21 mouse cellular contexts compared by ENCODE assay signal in genomic region chr5:90030737-90031136, GRCm38 (mm10).
DNase-seq lines count a peak whose midpoint lies in the region; ATAC-seq lines count a peak whose summit lies in the region.
"Had no signal": no experiment of that assay in that cellular context is flagged by ENCODE, and none has a peak within 500 bp of the region (broad histone marks: within the 10 kb centered on the region; RNA-seq: fewer than 3 reads in every experiment).

No protein-coding gene starts in this region.

- no peak for DNase-seq in kidney, postnatal 10 days
- DNase-seq in retina, embryonic 14.5 days (ENCODE audit: low spot score): peak; percentile 5
- DNase-seq in retina, postnatal 1 day: no peak
- DNase-seq in left cerebral cortex, postnatal 10 days (ENCODE audit: extremely low spot score in 1 of 2, low spot score in 2 of 2): no peak
- DNase-seq: adrenal gland, postnatal 10 days; cerebellum, adult 11 months; cerebellum, adult 8-10 months; cerebellum, postnatal 14 days; embryo, embryonic 11 days; gastrocnemius, postnatal 36 days; heart, adult 18-20 months; heart, postnatal 10 days; heart, postnatal 4 days had no signal

- 56% methylated on average over 2 of the region's 2 CpGs for WGBS in kidney, embryonic 15.5 days
- WGBS in liver, embryonic 16.5 days (ENCODE audit: insufficient replicate concordance): 48% methylated on average over 2 of the region's 2 CpGs

- H3K27me3 ChIP-seq in kidney, embryonic 15.5 days: peaks cover 6% of the 10 kb centered on the region; the same call in 1 of the 2 replicates
- H3K27me3 ChIP-seq in liver, embryonic 16.5 days (ENCODE audit: control insufficient read depth, insufficient read depth, low read depth, low read length): no peaks in the 10 kb centered on the region
- H3K27me3 ChIP-seq: embryonic facial prominence, embryonic 15.5 days had no signal

- peak; percentile 49; the same call in 1 of the 2 replicates for ATAC-seq in kidney, embryonic 15.5 days (replicated peaks; ENCODE audit: low FRiP score)
- ATAC-seq in liver, embryonic 16.5 days (ENCODE audit: low read depth): peak; percentile 51
- ATAC-seq in inflammation-experienced regulatory T-cells, adult 6 months: no peak
- ATAC-seq: forebrain, embryonic 14.5 days had no signal

- H3K9me3 ChIP-seq in kidney, embryonic 15.5 days (replicated peaks): no peaks in the 10 kb centered on the region
- H3K9me3 ChIP-seq in liver, embryonic 16.5 days (replicated peaks; ENCODE audit: control insufficient read depth, low read length): no peaks in the 10 kb centered on the region
- H3K9me3 ChIP-seq: embryonic facial prominence, embryonic 15.5 days; forebrain, embryonic 10.5 days; heart, embryonic 10.5 days had no signal

- H3K4me3 ChIP-seq in kidney, embryonic 15.5 days (replicated peaks): no peak overlapping the region
- H3K4me3 ChIP-seq in liver, embryonic 16.5 days (ENCODE audit: low read depth, low read length): no peak overlapping the region
- H3K4me3 ChIP-seq: embryonic facial prominence, embryonic 15.5 days; erythroblast, embryonic 14.5 days; forebrain, embryonic 10.5 days; heart, embryonic 10.5 days had no signal

- no peaks in the 10 kb centered on the region for H3K36me3 ChIP-seq in kidney, embryonic 15.5 days
- H3K36me3 ChIP-seq in liver, embryonic 16.5 days (ENCODE audit: control insufficient read depth, insufficient read depth): no peaks in the 10 kb centered on the region
- H3K36me3 ChIP-seq: embryonic facial prominence, embryonic 15.5 days; forebrain, embryonic 10.5 days; heart, embryonic 10.5 days had no signal

- H3K9ac ChIP-seq in kidney, embryonic 15.5 days: no peak overlapping the region
- H3K9ac ChIP-seq in liver, embryonic 16.5 days (ENCODE audit: low read depth, low read length): no peak overlapping the region
- H3K9ac ChIP-seq: embryonic facial prominence, embryonic 15.5 days had no signal

- peaks cover 10% of the 10 kb centered on the region for H3K4me1 ChIP-seq in kidney, embryonic 15.5 days
- H3K4me1 ChIP-seq in liver, embryonic 16.5 days (ENCODE audit: control insufficient read depth, low read depth, low read length): no peaks in the 10 kb centered on the region
- H3K4me1 ChIP-seq: embryonic facial prominence, embryonic 15.5 days; forebrain, embryonic 10.5 days; heart, embryonic 10.5 days had no signal

- H3K27ac ChIP-seq in kidney, embryonic 15.5 days: no peak overlapping the region
- no peak overlapping the region for H3K27ac ChIP-seq in liver, embryonic 16.5 days (ENCODE audit: low read length)
- H3K27ac ChIP-seq: embryonic facial prominence, embryonic 15.5 days; forebrain, embryonic 10.5 days; heart, embryonic 10.5 days had no signal

- H3K4me2 ChIP-seq in kidney, embryonic 15.5 days: no peak overlapping the region
- H3K4me2 ChIP-seq in liver, embryonic 16.5 days (ENCODE audit: low read depth, low read length): no peak overlapping the region
- H3K4me2 ChIP-seq: embryonic facial prominence, embryonic 15.5 days had no signal

- intact Hi-C loops in left cerebral cortex, postnatal 10 days (cut with DNase I): no loop called here
